Mouse (Mus musculus) layer of hippocampus, adult 9-11 months (tissue): Measurements from ENCODE around the gene Svs2.
"Not testable (repeated sequence)": the region's sequence is repeated elsewhere in the genome, so short reads cannot be mapped to it uniquely, and the experiment has no call there.

ENCODE experiments used
- DNase-seq: peaks from one replicate; pipeline ENCODE4 v3.0.0; 2022

Gene Svs2

GRCm38 (mm10) chr2:164238366-164238765 lies at the start of gene Svs2:
Gene Svs2, minus strand, starts transcription at chr2:164238466.
- no peak for DNase-seq

DNA sequence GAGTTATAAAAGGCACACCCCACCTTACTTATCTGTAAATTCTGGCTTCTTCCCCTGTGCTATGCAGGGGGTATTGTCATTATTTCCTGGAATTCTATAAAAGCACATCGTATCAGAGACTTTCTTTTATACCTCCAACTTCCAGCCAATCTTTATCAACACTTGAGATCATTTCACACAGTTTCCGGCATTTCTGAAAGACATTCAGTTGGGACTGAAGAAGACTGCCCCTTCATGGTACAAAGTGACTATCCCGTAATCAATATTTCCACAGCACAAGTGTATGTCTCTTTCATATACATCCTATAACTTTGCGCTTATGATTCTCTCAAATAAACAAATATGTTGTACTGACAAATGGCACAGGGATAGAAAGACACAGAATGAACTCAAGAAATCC lies 40.1 kb upstream of the Svs2 start, which contains the start of gene Svs4:
Svs4 (minus strand) TSS at position 101 of the 400 bp plus-strand sequence.
- no peak for DNase-seq

- not testable (repeated sequence) for DNase-seq
Measured at GRCm38 (mm10) chr2:164256540-164256939, 18.3 kb upstream of the Svs2 start, which contains the start of gene Svs3b. Gene Svs3b, minus strand, starts transcription at chr2:164256640.

GRCm38 (mm10) chr2:164232671-164233070 lies 5.6 kb downstream of the Svs2 start:
- DNase-seq: no peak

DNA sequence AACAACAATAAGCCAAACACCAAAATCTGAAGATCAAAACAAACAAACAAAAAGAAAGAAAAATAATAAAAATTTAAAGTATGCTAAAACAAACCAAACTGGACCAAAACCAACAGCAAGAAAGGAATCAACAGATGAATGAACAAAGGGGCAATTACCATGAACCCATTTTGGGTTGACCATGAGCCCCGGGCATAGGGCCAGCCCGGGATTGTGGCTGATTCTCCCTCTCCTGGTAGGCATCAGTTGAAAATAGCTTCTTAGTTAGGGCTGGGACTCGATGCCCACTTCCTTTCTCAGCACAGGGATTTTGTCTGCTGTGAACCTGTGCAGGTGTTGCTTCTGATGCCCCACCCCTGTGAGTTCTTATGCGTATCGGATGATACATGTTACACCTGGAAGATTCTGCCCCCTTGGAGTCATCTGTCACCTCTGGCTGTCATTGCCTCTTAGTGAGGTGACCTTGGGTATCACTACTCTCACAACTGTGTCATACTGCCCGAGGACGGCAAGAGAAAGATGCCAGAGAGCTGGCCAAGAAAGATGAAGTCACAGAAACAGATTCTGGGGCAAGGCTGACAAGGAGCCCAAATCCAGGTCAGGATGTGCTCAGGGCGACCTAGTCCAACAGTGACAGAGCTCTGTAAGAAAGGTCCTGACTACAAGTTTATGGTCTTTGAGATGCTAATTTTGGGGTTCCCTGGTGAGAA lies 9.8 kb downstream of the Svs2 start:
- no peak for DNase-seq

DNA sequence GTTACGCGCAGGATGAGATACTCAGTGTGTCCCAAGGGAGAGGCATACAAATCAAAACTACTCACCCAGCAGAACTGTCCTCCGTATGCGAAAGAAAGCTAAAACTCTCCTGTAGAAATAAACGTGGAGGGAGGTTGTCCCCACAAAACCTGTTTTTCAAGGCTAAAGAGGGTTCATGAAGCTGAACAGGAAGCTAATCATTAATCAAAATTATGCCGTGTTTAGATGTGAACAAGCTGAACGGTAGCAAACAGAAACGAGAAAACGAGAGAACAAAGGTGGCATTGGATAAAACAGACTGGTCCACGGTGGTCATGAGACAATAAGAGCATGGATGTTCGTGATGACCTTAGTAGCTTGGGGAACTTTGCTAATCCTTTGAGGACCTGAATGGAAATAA lies 16.7 kb downstream of the Svs2 start, which contains the start of gene Wfdc15b:
Wfdc15b (minus strand) TSS at position 139 of the 400 bp plus-strand sequence.
- DNase-seq: no peak

- DNase-seq: no peak
Measured at GRCm38 (mm10) chr2:164219295-164219694, 19.0 kb downstream of the Svs2 start.

DNA sequence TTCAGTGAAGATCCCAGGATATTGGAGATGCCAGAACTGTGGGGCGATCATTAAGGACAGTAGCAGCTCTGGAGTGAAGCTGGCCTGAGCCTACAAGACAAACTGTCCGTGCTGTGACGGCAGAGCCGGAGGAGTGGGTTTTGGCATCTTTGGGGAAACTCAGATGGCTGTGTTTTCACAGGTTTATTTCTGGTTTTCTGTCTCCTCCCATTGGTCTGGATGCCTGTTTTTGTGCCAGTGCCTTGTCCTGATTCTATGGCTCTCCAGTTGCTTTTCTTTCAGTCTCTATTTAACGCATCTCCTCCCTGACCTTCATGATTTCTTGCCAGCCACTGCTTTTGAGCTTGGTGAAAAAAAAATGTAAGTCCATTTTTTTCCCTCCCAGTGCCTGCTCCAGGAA lies 25.6 kb downstream of the Svs2 start:
- DNase-seq: no peak

GRCm38 (mm10) chr2:164210892-164211291 lies 27.4 kb downstream of the Svs2 start:
- DNase-seq: no peak

DNA sequence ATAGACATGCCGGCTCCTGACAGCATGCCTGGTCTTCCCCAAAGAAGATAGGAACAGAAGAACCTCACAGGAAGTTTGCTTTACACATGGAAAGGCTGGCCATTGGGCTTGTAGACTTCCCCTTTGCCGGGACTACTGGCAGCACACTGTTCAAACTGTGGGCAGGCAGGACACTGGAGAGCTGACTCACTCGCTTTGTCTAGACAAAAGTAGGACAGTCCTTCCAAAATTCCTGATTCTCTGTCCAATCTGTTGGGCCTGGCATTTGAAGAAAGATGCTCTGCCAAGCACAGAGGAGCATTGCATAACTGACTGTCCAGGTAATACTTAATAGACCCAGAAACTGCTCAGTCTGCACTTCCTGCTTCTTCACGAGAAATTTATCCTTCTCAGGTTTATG lies 31.6 kb downstream of the Svs2 start:
- no peak for DNase-seq

DNA sequence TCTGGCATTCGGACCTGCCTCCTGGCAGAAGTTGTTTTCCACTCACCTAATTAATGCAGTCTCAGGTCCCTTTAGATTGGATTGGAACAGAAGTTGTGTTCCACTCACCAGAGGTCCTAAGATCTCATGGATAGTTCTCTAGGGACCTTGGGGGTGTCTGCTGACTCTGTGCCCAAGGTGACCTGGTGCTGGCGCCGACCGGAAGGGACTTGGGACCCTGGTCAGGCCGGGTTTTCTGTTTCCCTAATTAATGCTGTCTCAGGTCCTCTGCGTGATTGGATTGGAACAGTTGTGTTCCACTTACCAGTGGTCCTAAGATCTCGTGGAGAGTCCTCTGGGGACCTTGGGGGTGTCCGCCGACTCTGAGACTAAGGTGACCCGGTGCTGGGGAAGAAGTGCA lies 32.3 kb downstream of the Svs2 start:
- DNase-seq: not testable (repeated sequence)

DNA sequence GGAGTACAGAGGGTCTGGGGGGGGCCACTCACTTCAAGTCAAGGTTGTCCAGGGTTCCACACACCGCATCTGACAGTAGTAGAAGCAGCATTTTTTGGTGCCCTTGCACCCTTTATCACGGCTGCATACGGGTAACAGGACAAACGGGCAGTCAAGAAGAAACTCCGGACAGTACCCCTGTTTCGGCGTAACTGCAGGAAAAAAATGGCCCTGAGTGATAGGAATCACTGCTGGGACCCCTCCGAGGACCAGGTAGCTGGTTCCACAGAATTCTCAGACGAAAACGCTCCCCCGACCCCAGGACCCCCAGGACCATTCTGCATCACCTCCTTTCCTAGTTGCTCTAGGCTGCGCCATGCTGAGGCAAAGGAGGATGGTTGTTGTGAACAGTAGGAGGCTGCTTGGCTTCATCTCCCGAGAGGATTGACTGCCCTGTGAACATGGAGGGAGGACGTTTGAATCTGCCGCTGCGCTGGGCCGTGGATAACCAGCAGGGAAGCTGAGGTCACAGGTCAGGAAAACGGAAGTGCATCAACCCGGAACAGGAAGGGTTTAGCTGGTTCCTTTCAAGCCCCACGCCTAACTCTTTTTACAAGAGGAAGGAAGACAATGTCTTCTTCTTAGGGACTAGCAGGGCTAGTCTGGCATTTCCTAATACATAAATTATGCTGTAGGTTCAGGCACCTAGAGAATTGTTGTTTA lies 38.5 kb downstream of the Svs2 start, which contains the start of gene Wfdc15a:
Wfdc15a (minus strand) TSS at position 505 of the 702 bp plus-strand sequence.
- DNase-seq: no peak

GRCm38 (mm10) chr2:164196700-164196990 lies 41.6 kb downstream of the Svs2 start:
- DNase-seq: no peak

GRCm38 (mm10) chr2:164195971-164196699 lies 42.1 kb downstream of the Svs2 start:
- no peak for DNase-seq

GRCm38 (mm10) chr2:164194959-164195630 lies 43.2 kb downstream of the Svs2 start:
- DNase-seq: no peak

- no peak for DNase-seq
Measured at GRCm38 (mm10) chr2:164192279-164192678, 46.0 kb downstream of the Svs2 start.

- no peak for DNase-seq
Measured at GRCm38 (mm10) chr2:164190576-164190975, 47.7 kb downstream of the Svs2 start, which contains the start of gene Wfdc12. Gene Wfdc12, minus strand, starts transcription at chr2:164190608.

DNA sequence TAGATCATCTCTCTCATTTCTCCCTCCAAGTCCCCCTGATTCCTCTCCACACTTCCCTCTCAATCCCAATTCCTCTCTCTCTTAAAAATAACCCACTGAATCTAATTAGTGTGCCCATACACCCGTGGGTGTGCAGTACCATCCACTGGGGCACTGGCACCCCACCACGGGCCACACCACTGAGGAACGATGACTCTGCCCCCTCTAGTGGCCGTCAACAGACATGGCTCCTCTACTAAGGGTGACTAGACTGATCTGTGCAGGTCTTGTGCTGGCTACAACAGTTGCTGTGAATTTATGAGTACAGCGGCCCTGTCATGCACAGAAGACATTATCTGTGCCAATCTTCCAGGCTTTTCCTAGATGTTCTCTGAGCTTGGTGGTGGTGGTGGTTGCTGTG lies 49.5 kb downstream of the Svs2 start:
- no peak for DNase-seq
